Mouse (Mus musculus) liver, adult 2 months (tissue): ENCODE measurements around the gene Ssbp1. TPM values are rescaled to one million over a fixed set of nuclear protein-coding genes. Genes with fewer than 3 reads are reported as not detected.

Experiments used
- DNase-seq: peaks from one replicate; pipeline ENCODE4 v3.0.0-alpha.2; 2011; ENCODE audit warnings: low read depth, low spot score; ENCODE audit errors: extremely low read depth
- H3K27ac ChIP-seq: fragments of 200-500 bp; replicated peaks from 2 replicates; pipeline ENCODE4 v1.5.1; 2012; ENCODE audit warnings: low read depth, mild to moderate bottlenecking, control low read depth, inconsistent platforms, low read length; ENCODE audit not compliant: insufficient read depth
- H3K27me3 ChIP-seq: fragments of 200-500 bp; 2 replicates; pipeline ENCODE4 v1.6.1; 2012; ENCODE audit warnings: mild to moderate bottlenecking, moderate library complexity, low read length, inconsistent platforms; ENCODE audit not compliant: control insufficient read depth, insufficient read depth
- H3K36me3 ChIP-seq: fragments of 200-500 bp; 2 replicates; pipeline ENCODE4 v1.6.1; 2012; ENCODE audit warnings: low read length, inconsistent platforms; ENCODE audit not compliant: control insufficient read depth, insufficient read depth
- H3K4me1 ChIP-seq: fragments of 200-500 bp; 2 replicates; pipeline ENCODE4 v1.6.1; 2011; ENCODE audit warnings: low read length; ENCODE audit not compliant: control insufficient read depth, insufficient read depth
- H3K4me3 ChIP-seq: fragments of 200-500 bp; 2 replicates; pipeline ENCODE4 v1.5.1; 2011; ENCODE audit warnings: low read depth, mild to moderate bottlenecking, control low read depth, low read length, moderate library complexity; ENCODE audit not compliant: insufficient read depth
- H3K79me2 ChIP-seq: fragments of 200-500 bp; 2 replicates; pipeline ENCODE4 v1.6.1; 2012; ENCODE audit warnings: inconsistent platforms, mild to moderate bottlenecking, low read length, moderate library complexity; ENCODE audit not compliant: control insufficient read depth, insufficient read depth
- H3K9ac ChIP-seq: fragments of 200-500 bp; 2 replicates; pipeline ENCODE4 v1.6.1; 2012; ENCODE audit warnings: low read depth, mild to moderate bottlenecking, control low read depth, inconsistent platforms, low read length
- CTCF ChIP-seq: fragments of 200-500 bp; IDR thresholded peaks from 2 replicates; pipeline ENCODE4 v1.5.1; 2011; ENCODE audit warnings: low read depth, low read length, control low read depth
- POLR2A ChIP-seq: fragments of 200-500 bp; IDR thresholded peaks from 2 replicates; pipeline ENCODE4 v1.6.1; 2011; ENCODE audit warnings: low read length, control low read depth; ENCODE audit not compliant: insufficient read depth; ENCODE audit errors: extremely low read depth
- WGBS: fragments of 180-500 bp; shearing (Covaris S2); methylation state at CpG from one replicate; pipeline ENCODE4 v1.1.7; 2018; 5-methylcytosine and 5-hydroxymethylcytosine counted together
- polyA plus RNA-seq: library from polyadenylated mRNA; depleted of rRNA; stranded (reverse); fragments of >200 nt; gene quantifications from 2 replicates; pipeline ENCODE4 v1.2.3, GENCODE M21; 2012; rRNA removed
- total RNA-seq: library from RNA; depleted of rRNA; stranded (reverse); fragments of >200 nt; gene quantifications from 2 replicates; pipeline ENCODE4 v1.2.3, GENCODE M21; 2014; rRNA removed

The Ssbp1 gene
- total and polyA plus RNA-seq, 2 experiments: 8.1 to 29.0 TPM

DNA sequence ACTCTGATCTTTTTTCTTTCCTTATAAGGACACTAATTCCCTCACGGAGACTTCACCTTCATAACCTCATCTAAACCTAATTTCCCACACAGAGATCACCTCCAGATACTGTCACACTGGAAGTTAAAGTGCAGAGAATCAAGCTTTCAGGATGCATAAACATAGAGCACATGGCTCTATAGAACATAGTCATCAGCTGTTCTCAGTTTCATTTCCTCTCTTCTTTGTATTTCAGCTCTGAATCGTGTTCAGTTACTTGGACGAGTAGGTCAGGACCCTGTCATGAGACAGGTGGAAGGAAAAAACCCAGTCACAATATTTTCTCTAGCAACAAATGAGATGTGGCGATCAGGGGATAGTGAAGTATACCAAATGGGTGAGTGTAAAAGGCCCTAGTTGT, 5.0 kb downstream of the Ssbp1 start:
- no peak overlapping the region for H3K4me3 ChIP-seq
- H3K79me2 ChIP-seq: peaks cover 2% of the 10 kb centered on the region; the same call in 1 of the 2 replicates
- DNase-seq: no peak
- H3K4me1 ChIP-seq: peaks cover 3% of the 10 kb centered on the region; the same call in 1 of the 2 replicates
- 89% methylated on average over 4 of the region's 4 CpGs for WGBS
- H3K27me3 ChIP-seq: no peaks in the 10 kb centered on the region
- TF ChIP-seq CTCF (no peak), POLR2A (no peak)
- peaks cover 52% of the 10 kb centered on the region for H3K36me3 ChIP-seq
- H3K27ac ChIP-seq: no peak overlapping the region
- H3K9ac ChIP-seq: no peak overlapping the region

DNA sequence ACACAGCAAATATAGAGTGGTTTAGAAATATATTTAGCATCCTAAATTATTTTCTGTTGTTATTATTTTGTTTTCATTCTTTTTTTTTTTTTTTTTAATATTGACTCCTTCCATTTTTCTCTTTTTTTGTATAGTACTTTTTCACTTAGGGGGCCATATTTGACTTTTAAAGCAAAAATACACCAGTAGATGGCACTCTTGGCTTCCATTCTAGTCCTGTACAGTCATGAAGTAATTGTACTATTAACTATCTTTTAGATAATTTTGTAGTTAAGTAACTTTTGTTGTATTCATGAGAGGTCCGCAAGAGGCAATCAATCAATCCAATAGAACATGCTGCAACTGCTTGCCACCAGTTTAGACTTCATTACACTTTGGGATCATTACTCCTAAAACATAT, 8.6 kb downstream of the Ssbp1 start:
- Histone ChIP-seq H3K4me1 (no peaks in the 10 kb centered on the region), H3K9ac (no peak overlapping the region), H3K79me2 (no peaks in the 10 kb centered on the region; the same call in 1 of the 2 replicates), H3K27me3 (no peaks in the 10 kb centered on the region), H3K4me3 (no peak overlapping the region), H3K27ac (no peak overlapping the region), H3K36me3 (peaks cover 65% of the 10 kb centered on the region)
- DNase-seq: no peak
- WGBS: 75% methylated on average over 1 of the region's 1 CpGs
- no peak for TF ChIP-seq POLR2A
- TF ChIP-seq CTCF: no peak

DNA sequence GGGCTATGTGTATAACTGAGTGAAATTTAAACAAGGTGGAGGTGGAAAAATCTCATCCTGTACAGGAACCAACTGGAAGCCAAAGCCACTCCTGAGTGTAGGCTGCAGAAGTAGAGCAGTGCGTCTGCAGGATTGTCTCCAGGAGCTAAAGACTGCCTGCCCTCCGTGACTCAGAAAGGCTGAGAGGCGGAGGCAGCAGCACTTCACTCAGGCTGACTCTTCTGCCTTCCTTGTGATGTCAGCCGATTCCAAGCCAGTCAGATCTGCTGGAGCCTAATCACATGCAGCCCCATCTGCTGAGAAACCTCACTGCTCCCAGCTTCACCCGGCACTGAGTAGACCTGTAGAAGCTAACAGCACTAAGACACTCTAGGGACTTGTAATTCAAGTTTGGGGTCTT, 11.2 kb downstream of the Ssbp1 start:
- Histone ChIP-seq H3K79me2 (no peaks in the 10 kb centered on the region; the same call in 1 of the 2 replicates), H3K36me3 (peaks cover 43% of the 10 kb centered on the region), H3K27ac (no peak overlapping the region), H3K9ac (no peak overlapping the region), H3K4me1 (no peaks in the 10 kb centered on the region), H3K4me3 (no peak overlapping the region), H3K27me3 (no peaks in the 10 kb centered on the region)
- 93% methylated on average over 5 of the region's 5 CpGs for WGBS
- TF ChIP-seq CTCF (no peak), POLR2A (no peak)
- no peak for DNase-seq

DNA sequence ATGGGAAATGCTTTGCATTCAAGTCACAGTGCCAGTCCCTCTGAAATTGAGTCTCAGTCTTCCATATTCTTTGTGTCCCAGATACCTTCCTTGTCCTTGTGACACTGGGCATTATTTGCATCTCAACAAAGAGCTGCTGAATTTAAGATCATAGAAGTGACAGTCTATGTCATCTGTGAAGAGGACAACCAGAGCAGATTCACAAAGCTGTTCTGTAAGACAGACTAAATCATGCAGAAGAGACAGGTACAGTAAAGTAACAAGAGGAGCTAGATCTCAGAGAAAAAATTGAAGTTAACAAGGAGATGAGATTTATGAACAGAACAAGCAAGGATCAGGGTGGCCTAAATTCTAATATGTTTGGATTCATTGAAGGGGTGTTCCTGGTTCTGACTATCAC, 19.8 kb downstream of the Ssbp1 start, which contains the start of gene Tas2r137:
Tas2r137 (plus strand) TSS at position 301 of the 400 bp plus-strand sequence.
- DNase-seq: no peak
- H3K79me2 ChIP-seq: no peaks in the 10 kb centered on the region
- no peaks in the 10 kb centered on the region for H3K4me1 ChIP-seq
- no peak within 1 kb of the TSS for H3K4me3 ChIP-seq
- TF ChIP-seq CTCF (no peak), POLR2A (no peak)
- no peaks in the 10 kb centered on the region for H3K27me3 ChIP-seq
- H3K27ac ChIP-seq: no peak within 1 kb of the TSS
- no peaks in the 10 kb centered on the region for H3K36me3 ChIP-seq
- H3K9ac ChIP-seq: no peak within 1 kb of the TSS

DNA sequence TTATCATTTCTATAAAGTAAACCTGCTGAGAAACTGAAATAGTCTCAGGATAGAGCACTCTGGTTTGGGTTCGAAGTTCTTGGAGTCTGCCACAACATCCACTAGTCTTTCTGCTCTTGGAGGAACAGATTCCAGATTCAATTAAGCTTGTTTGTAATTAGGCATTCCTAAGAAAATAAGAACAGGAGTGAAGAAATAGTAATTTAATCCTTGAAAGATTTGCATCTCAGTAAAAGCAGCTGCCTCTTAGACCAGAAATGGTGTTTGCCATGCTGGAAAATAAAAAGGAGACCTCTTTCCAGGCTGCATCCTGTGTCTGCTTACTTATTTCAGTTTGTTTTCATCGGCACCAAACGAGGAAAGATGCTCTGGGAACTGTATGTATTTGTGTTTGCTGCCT, 22.1 kb downstream of the Ssbp1 start, which contains the start of gene Tas2r108:
Tas2r108 (plus strand) TSS at position 301 of the 400 bp plus-strand sequence.
- H3K4me3 ChIP-seq: no peak within 1 kb of the TSS
- H3K27me3 ChIP-seq: no peaks in the 10 kb centered on the region
- WGBS: 91% methylated on average over 3 of the region's 3 CpGs
- no peak within 1 kb of the TSS for H3K9ac ChIP-seq
- H3K79me2 ChIP-seq: no peaks in the 10 kb centered on the region
- no peak for DNase-seq
- H3K27ac ChIP-seq: no peak within 1 kb of the TSS
- TF ChIP-seq CTCF (no peak), POLR2A (no peak)
- H3K4me1 ChIP-seq: no peaks in the 10 kb centered on the region
- H3K36me3 ChIP-seq: no peaks in the 10 kb centered on the region

DNA sequence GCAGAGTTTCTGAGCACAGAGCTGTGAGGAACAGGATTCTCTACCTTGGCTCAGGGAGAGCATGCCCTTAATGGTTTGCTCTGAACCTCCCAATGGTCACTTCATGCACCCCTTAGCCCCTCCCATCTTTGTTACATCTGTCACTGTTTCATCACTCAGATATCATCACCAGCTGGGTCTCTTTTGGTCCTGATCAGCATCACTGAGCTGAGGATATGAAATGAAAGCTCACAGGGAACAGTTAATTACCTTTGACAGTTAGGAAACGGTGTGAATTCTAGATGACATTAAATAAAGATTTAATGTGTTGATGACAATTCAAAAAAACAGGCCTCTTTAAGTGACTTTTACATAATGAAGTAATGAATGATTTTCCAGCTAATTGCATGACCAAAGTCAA, 48.3 kb downstream of the Ssbp1 start, which contains the start of gene Prss37:
Prss37 (minus strand) TSS at position 101 of the 400 bp plus-strand sequence.
- H3K9ac ChIP-seq: no peak within 1 kb of the TSS
- WGBS: 81% methylated on average over 1 of the region's 1 CpGs
- H3K79me2 ChIP-seq: no peaks in the 10 kb centered on the region
- no peak for TF ChIP-seq CTCF
- TF ChIP-seq POLR2A: no peak
- no peak within 1 kb of the TSS for H3K27ac ChIP-seq
- no peak for DNase-seq
- no peaks in the 10 kb centered on the region for H3K27me3 ChIP-seq
- H3K36me3 ChIP-seq: no peaks in the 10 kb centered on the region
- H3K4me1 ChIP-seq: no peaks in the 10 kb centered on the region
- H3K4me3 ChIP-seq: no peak within 1 kb of the TSS

Other genes with a start within 250 kb of the Ssbp1 start
- 10.5 TPM in 2 replicates for gene Agk, start 146.2 kb upstream of the Ssbp1 start, total RNA-seq
- gene Agk, start 146.2 kb upstream of the Ssbp1 start, polyA plus RNA-seq: 4.2 and 4.8 TPM in 2 replicates
- gene E330009J07Rik, start 35.2 kb upstream of the Ssbp1 start, total RNA-seq: 6.5 and 8.3 TPM in 2 replicates
- 3.7 and 4.1 TPM in 2 replicates for gene E330009J07Rik, start 35.2 kb upstream of the Ssbp1 start, polyA plus RNA-seq
- not detected in 2 replicates for gene Wee2, start 32.3 kb upstream of the Ssbp1 start, total RNA-seq
- gene Wee2, start 32.3 kb upstream of the Ssbp1 start, polyA plus RNA-seq: not detected in 2 replicates
- 0.09 and 0.13 TPM in 2 replicates for gene Tas2r137, start 19.9 kb downstream of the Ssbp1 start, total RNA-seq
- 0.11 TPM in 1 of 2 replicates, not detected in the other for gene Tas2r137, start 19.9 kb downstream of the Ssbp1 start, polyA plus RNA-seq
- 0.27 TPM in 1 of 2 replicates, not detected in the other for gene Tas2r108, start 22.2 kb downstream of the Ssbp1 start, total RNA-seq
- gene Tas2r108, start 22.2 kb downstream of the Ssbp1 start, polyA plus RNA-seq: not detected in 2 replicates
- not detected in 2 replicates for gene Prss37, start 48.2 kb downstream of the Ssbp1 start, total RNA-seq
- not detected in 2 replicates for gene Prss37, start 48.2 kb downstream of the Ssbp1 start, polyA plus RNA-seq
- gene Olfr461, start 83.7 kb downstream of the Ssbp1 start, total RNA-seq: not detected in 2 replicates
- not detected in 2 replicates for gene Olfr461, start 83.7 kb downstream of the Ssbp1 start, polyA plus RNA-seq
- gene Olfr460, start 98.1 kb downstream of the Ssbp1 start, total RNA-seq: not detected in 2 replicates
- not detected in 2 replicates for gene Olfr460, start 98.1 kb downstream of the Ssbp1 start, polyA plus RNA-seq
- 0.13 and 0.46 TPM in 2 replicates for gene Clec5a, start 114.5 kb downstream of the Ssbp1 start, total RNA-seq
- not detected in 2 replicates for gene Clec5a, start 114.5 kb downstream of the Ssbp1 start, polyA plus RNA-seq
- gene Tas2r138, start 142.0 kb downstream of the Ssbp1 start, total RNA-seq: 0.13 TPM in 1 of 2 replicates, not detected in the other
- gene Tas2r138, start 142.0 kb downstream of the Ssbp1 start, polyA plus RNA-seq: 0.15 TPM in 1 of 2 replicates, not detected in the other
- 118 and 122 TPM in 2 replicates for gene Mgam, start 157.5 kb downstream of the Ssbp1 start, total RNA-seq
- gene Mgam, start 157.5 kb downstream of the Ssbp1 start, polyA plus RNA-seq: 32.7 and 36.3 TPM in 2 replicates